Mouse (Mus musculus): Measurements from ENCODE around the gene Rcn1. TPM values are rescaled to one million over a fixed set of nuclear protein-coding genes. Genes with fewer than 3 reads are reported as not detected.

The Rcn1 gene
- total RNA-seq, 2 experiments from 2014 or later = 90.2 to 104 TPM

GRCm38 (mm10) chr2:105397446-105398211 is 1.5 kb downstream of the Rcn1 start:
- DNase-seq (ENCODE audit: low spot score in 2 of 2) = no peak

GRCm38 (mm10) chr2:105396066-105396465 is 3.1 kb downstream of the Rcn1 start:
- no peak for DNase-seq (ENCODE audit: low spot score in 2 of 2)

GRCm38 (mm10) chr2:105394375-105394774 is 4.7 kb downstream of the Rcn1 start:
- no peak for DNase-seq (ENCODE audit: low spot score in 2 of 2)

GRCm38 (mm10) chr2:105392514-105392913 is 6.6 kb downstream of the Rcn1 start:
- DNase-seq (ENCODE audit: low spot score in 2 of 2) = no peak

GRCm38 (mm10) chr2:105391414-105391784 is 7.7 kb downstream of the Rcn1 start:
- no peak for DNase-seq (ENCODE audit: low spot score in 2 of 2)

GRCm38 (mm10) chr2:105390653-105391413 is 8.3 kb downstream of the Rcn1 start:
- no peak for DNase-seq (ENCODE audit: low spot score in 2 of 2)

GRCm38 (mm10) chr2:105389007-105389890 is 9.9 kb downstream of the Rcn1 start:
- peak in 1 of 2 experiments; percentile 26 for DNase-seq (ENCODE audit: low spot score in 2 of 2)

- DNase-seq (ENCODE audit: low spot score in 2 of 2) = no peak
Observed at GRCm38 (mm10) chr2:105386418-105386817, 12.7 kb downstream of the Rcn1 start.

- no peak for DNase-seq (ENCODE audit: low spot score in 2 of 2)
Observed at GRCm38 (mm10) chr2:105384998-105385397, 14.1 kb downstream of the Rcn1 start.

GRCm38 (mm10) chr2:105383063-105383462 is 16.1 kb downstream of the Rcn1 start:
- DNase-seq (ENCODE audit: low spot score in 2 of 2) = no peak

GRCm38 (mm10) chr2:105380757-105381319 is 18.3 kb downstream of the Rcn1 start:
- no peak for DNase-seq (ENCODE audit: low spot score in 2 of 2)

- DNase-seq (ENCODE audit: low spot score in 2 of 2) = no peak
Observed at GRCm38 (mm10) chr2:105379682-105380081, 19.4 kb downstream of the Rcn1 start.

- no peak for DNase-seq (ENCODE audit: low spot score in 2 of 2)
Observed at GRCm38 (mm10) chr2:105375705-105376104, 23.4 kb downstream of the Rcn1 start.

GRCm38 (mm10) chr2:105375261-105375660 is 23.9 kb downstream of the Rcn1 start:
- DNase-seq (ENCODE audit: low spot score in 2 of 2) = no peak

- no peak for DNase-seq (ENCODE audit: low spot score in 2 of 2)
Observed at GRCm38 (mm10) chr2:105373658-105374057, 25.5 kb downstream of the Rcn1 start.

- DNase-seq (ENCODE audit: low spot score in 2 of 2) = no peak
Observed at GRCm38 (mm10) chr2:105372727-105373126, 26.4 kb downstream of the Rcn1 start.

- no peak for DNase-seq (ENCODE audit: low spot score in 2 of 2)
Observed at GRCm38 (mm10) chr2:105372156-105372555, 27.0 kb downstream of the Rcn1 start.

- DNase-seq (ENCODE audit: low spot score in 2 of 2) = no peak
Observed at GRCm38 (mm10) chr2:105370698-105371097, 28.4 kb downstream of the Rcn1 start.

GRCm38 (mm10) chr2:105370240-105370639 is 28.9 kb downstream of the Rcn1 start:
- DNase-seq (ENCODE audit: low spot score in 2 of 2) = no peak

- DNase-seq (ENCODE audit: low spot score in 2 of 2) = no peak
Observed at GRCm38 (mm10) chr2:105367623-105368022, 31.5 kb downstream of the Rcn1 start.

- no peak for DNase-seq (ENCODE audit: low spot score in 2 of 2)
Observed at GRCm38 (mm10) chr2:105358040-105358439, 41.1 kb downstream of the Rcn1 start.
